Mouse (Mus musculus) mature B cell (primary cell): Measurements from ENCODE around the gene Syt2.

Source experiments
- in situ Hi-C: fragments of 300-500 bp; cut with MboI; formaldehyde crosslinking; loops from 2 replicates; pipeline ENCODE4 v1.14.3; 2019

Syt2 gene

GRCm38 (mm10) chr1:134772821-134773220 is 126.3 kb downstream of the Syt2 start:
- in situ Hi-C loops, result no loop called here

- in situ Hi-C loops, result no loop called here
Measured at GRCm38 (mm10) chr1:134773256-134773655, 126.8 kb downstream of the Syt2 start.

- in situ Hi-C loops, result no loop called here
Measured at GRCm38 (mm10) chr1:134774247-134774646, 127.8 kb downstream of the Syt2 start.

- in situ Hi-C loops, result no loop called here
Measured at GRCm38 (mm10) chr1:134774728-134775287, 128.3 kb downstream of the Syt2 start.

GRCm38 (mm10) chr1:134775631-134776030 is 129.2 kb downstream of the Syt2 start:
- in situ Hi-C loops, result no loop called here

- in situ Hi-C loops, result no loop called here
Measured at GRCm38 (mm10) chr1:134777201-134777885, 130.9 kb downstream of the Syt2 start.

GRCm38 (mm10) chr1:134777936-134778548 is 131.6 kb downstream of the Syt2 start:
- in situ Hi-C loops, result no loop called here

GRCm38 (mm10) chr1:134782797-134783196 is 136.3 kb downstream of the Syt2 start:
- in situ Hi-C loops, result no loop called here

- in situ Hi-C loops, result no loop called here
Measured at GRCm38 (mm10) chr1:134783958-134784357, 137.5 kb downstream of the Syt2 start.

- in situ Hi-C loops, result no loop called here
Measured at GRCm38 (mm10) chr1:134784481-134784880, 138.0 kb downstream of the Syt2 start.

GRCm38 (mm10) chr1:134784911-134785310 is 138.4 kb downstream of the Syt2 start:
- in situ Hi-C loops, result no loop called here

GRCm38 (mm10) chr1:134788096-134788495 is 141.6 kb downstream of the Syt2 start:
- in situ Hi-C loops, result no loop called here

- in situ Hi-C loops, result no loop called here
Measured at GRCm38 (mm10) chr1:134790716-134791439, 144.4 kb downstream of the Syt2 start.

- in situ Hi-C loops, result no loop called here
Measured at GRCm38 (mm10) chr1:134791456-134791855, 145.0 kb downstream of the Syt2 start.

- in situ Hi-C loops, result no loop called here
Measured at GRCm38 (mm10) chr1:134796076-134796475, 149.6 kb downstream of the Syt2 start.

GRCm38 (mm10) chr1:134796536-134796935 is 150.1 kb downstream of the Syt2 start:
- in situ Hi-C loops, result no loop called here

- in situ Hi-C loops, result no loop called here
Measured at GRCm38 (mm10) chr1:134801758-134802157, 155.3 kb downstream of the Syt2 start.

- in situ Hi-C loops, result no loop called here
Measured at GRCm38 (mm10) chr1:134803286-134804117, 157.0 kb downstream of the Syt2 start.

- in situ Hi-C loops, result no loop called here
Measured at GRCm38 (mm10) chr1:134804373-134804772, 157.9 kb downstream of the Syt2 start.

- in situ Hi-C loops, result no loop called here
Measured at GRCm38 (mm10) chr1:134805471-134805870, 159.0 kb downstream of the Syt2 start.
